Mouse (Mus musculus) CD4-positive naive resting alpha-beta T cell, adult 57 days (primary cell): Measurements from ENCODE around the gene Bicd2. TPM values are rescaled to one million over a fixed set of nuclear protein-coding genes. Genes with fewer than 3 reads are reported as not detected.

Experiments
- total RNA-seq: library from RNA; stranded (reverse); gene quantifications from one replicate; pipeline ENCODE4 v1.2.4, GENCODE M21; 2023

The Bicd2 gene
- total RNA-seq, result 29.6 TPM

GRCm38 (mm10) chr13:49341012-49341830, at the start of gene Bicd2:
Gene Bicd2, plus strand, starts transcription at chr13:49341585.

GRCm38 (mm10) chr13:49320040-49320439, 21.3 kb upstream of the Bicd2 start, which contains the start of gene Fgd3:
Gene Fgd3, minus strand, starts transcription at chr13:49320311.

GRCm38 (mm10) chr13:49420754-49421605, 79.6 kb downstream of the Bicd2 start, which contains the start of gene Ippk:
Gene Ippk, plus strand, starts transcription at chr13:49421249.

Other genes starting within 250 kb of the Bicd2 start
- not detected for gene Wnk2, start 193.6 kb upstream of the Bicd2 start, total RNA-seq
- 25.6 TPM for gene Ninj1, start 154.1 kb upstream of the Bicd2 start, total RNA-seq
- gene Card19, start 125.5 kb upstream of the Bicd2 start, total RNA-seq, result 39.6 TPM
- 19.1 TPM for gene Susd3, start 92.9 kb upstream of the Bicd2 start, total RNA-seq
- 91.8 TPM for gene Fgd3, start 21.3 kb upstream of the Bicd2 start, total RNA-seq
- gene Ippk, start 79.7 kb downstream of the Bicd2 start, total RNA-seq, result 14.4 TPM
- gene Tes3-ps, start 151.7 kb downstream of the Bicd2 start, total RNA-seq, result 0.86 TPM
- not detected for gene Ecm2, start 163.2 kb downstream of the Bicd2 start, total RNA-seq
- not detected for gene Aspn, start 202.9 kb downstream of the Bicd2 start, total RNA-seq
- 0.27 TPM for gene Omd, start 240.9 kb downstream of the Bicd2 start, total RNA-seq